Mouse (Mus musculus) forebrain, embryonic 13.5 days (tissue): ENCODE measurements at regions not wholly inside any gene's neighbourhood (a gene's known extent, or its start where the extent isn't known, plus 50 kb on each side); places are given as distances from the start of the nearest gene placed in this dataset.

Experiments
- ATAC-seq: fragments of 200-750 bp; cut with Nextera tagmentation; 2 replicates; pipeline ENCODE4 v1.8.0; 2017
- H3K27ac ChIP-seq: fragments of 300-500 bp; sonication (generic); 2 replicates; pipeline ENCODE4 v1.5.1; 2015; ENCODE audit warnings: inconsistent platforms, mild to moderate bottlenecking, moderate library complexity
- H3K27me3 ChIP-seq: fragments of 300-500 bp; sonication (generic); 2 replicates; pipeline ENCODE4 v1.6.1; 2015; ENCODE audit warnings: mild to moderate bottlenecking, inconsistent platforms
- H3K36me3 ChIP-seq: fragments of 300-500 bp; sonication (generic); 2 replicates; pipeline ENCODE4 v1.6.1; 2015; ENCODE audit warnings: mild to moderate bottlenecking, inconsistent platforms; ENCODE audit not compliant: poor library complexity, severe bottlenecking
- H3K4me1 ChIP-seq: fragments of 300-500 bp; sonication (generic); 2 replicates; pipeline ENCODE4 v1.6.1; 2015; ENCODE audit warnings: inconsistent platforms
- H3K4me2 ChIP-seq: fragments of 300-500 bp; sonication (generic); 2 replicates; pipeline ENCODE4 v1.6.1; 2015; ENCODE audit warnings: inconsistent platforms, mild to moderate bottlenecking, moderate library complexity
- H3K4me3 ChIP-seq: fragments of 300-500 bp; sonication (generic); 2 replicates; pipeline ENCODE4 v1.5.1; 2015; ENCODE audit warnings: mild to moderate bottlenecking, inconsistent platforms
- H3K9ac ChIP-seq: fragments of 300-500 bp; sonication (generic); 2 replicates; pipeline ENCODE4 v1.6.1; 2015; ENCODE audit warnings: mild to moderate bottlenecking, inconsistent platforms
- H3K9me3 ChIP-seq: fragments of 300-500 bp; sonication (generic); replicated peaks from 2 replicates; pipeline ENCODE4 v1.6.1; 2016; ENCODE audit warnings: inconsistent platforms
- WGBS: fragments of 180-500 bp; shearing (Covaris S2); methylation state at CpG from one replicate; pipeline ENCODE4 v1.1.7; 2015; 5-methylcytosine and 5-hydroxymethylcytosine counted together

DNA sequence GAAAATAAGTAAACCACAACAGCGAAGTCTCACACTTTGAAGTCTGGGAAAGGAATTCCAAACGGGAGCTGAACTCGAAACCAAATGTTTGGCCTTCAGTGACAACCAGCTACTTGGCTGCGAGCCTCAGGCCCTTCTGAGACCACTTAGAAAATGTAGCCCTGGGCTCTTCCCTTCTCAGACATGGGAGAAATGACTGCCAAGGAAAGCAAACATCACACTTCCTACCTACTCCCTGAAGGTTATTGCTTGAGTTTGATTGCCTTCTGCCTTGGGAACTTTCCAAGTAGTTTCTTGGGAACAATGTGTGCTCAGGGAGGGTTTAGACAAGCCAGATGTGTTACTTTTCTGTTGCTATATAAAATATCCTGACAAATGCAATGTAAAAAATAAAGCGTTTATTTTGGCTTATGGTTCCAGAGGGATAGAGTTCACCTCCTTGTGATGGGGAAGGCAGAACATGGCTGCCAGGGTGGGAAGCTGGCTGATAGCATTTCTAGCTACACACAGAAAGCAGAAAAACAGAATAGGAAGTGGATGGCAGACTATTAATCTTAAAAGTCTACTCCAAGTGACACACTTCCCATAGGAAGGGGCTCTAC is 194.8 kb upstream of the Rack1 start:
- Histone ChIP-seq H3K36me3 (no peaks in the 10 kb centered on the region), H3K4me3 (no peak overlapping the region), H3K4me1 (no peaks in the 10 kb centered on the region), H3K4me2 (no peak overlapping the region), H3K9ac (no peak overlapping the region), H3K27ac (no peak overlapping the region), H3K27me3 (no peaks in the 10 kb centered on the region), H3K9me3 (no peaks in the 10 kb centered on the region)
- no peak for ATAC-seq
- WGBS = 82% methylated on average over 5 of the region's 5 CpGs

DNA sequence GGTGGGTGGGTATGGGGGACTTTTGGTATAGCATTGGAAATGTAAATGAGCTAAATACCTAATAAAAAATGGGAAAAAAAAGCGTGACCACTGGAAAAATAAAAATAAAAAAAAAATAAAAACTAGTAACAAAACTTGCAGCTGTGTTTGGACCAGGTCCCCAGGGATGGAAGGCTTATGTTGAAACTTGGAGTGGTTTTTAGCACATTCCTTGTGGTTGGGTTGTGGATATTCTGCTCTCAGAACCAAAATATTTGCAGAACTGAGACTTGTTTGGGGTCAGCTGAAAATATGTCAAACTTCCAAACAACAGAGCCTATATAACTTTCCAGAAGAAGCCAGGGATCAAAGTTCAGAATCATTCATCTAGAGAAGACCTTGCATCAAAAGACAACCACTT is 199.0 kb upstream of the Rack1 start:
- no peak overlapping the region for H3K4me2 ChIP-seq
- H3K4me1 ChIP-seq = no peaks in the 10 kb centered on the region
- H3K4me3 ChIP-seq = no peak overlapping the region
- WGBS = 90% methylated on average over 1 of the region's 1 CpGs
- H3K9me3 ChIP-seq = no peaks in the 10 kb centered on the region
- no peak overlapping the region for H3K9ac ChIP-seq
- no peak for ATAC-seq
- H3K27me3 ChIP-seq = no peaks in the 10 kb centered on the region
- H3K27ac ChIP-seq = no peak overlapping the region
- no peaks in the 10 kb centered on the region for H3K36me3 ChIP-seq

DNA sequence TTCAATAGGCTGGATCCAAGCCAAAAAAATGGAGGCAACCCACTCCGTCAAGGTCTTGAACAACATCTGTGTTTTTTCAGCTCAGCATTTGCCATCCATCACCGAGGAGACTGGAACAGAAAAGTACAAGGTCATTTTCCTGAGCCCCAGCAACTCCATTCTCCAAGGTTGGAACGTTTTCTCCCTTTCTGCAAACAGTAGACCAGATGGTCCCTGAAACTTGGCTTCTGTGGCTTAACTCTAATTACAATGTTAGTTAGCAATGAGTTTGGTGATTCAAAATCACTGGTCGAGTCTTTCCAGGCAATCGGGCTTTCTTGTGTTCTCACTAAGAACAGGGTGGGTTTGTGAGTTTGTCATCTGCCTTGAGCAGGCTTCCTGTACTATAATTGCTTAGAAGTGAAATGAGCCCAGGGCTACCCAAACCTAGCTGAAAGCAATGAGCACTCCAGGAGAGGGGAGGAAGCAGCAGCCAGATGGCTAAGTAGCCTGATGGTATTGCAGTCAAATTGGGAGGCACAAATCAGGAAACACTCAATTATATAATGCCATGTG is 200.5 kb upstream of the Rack1 start:
- no peak overlapping the region for H3K27ac ChIP-seq
- no peak overlapping the region for H3K9ac ChIP-seq
- H3K27me3 ChIP-seq = no peaks in the 10 kb centered on the region
- 75% methylated on average over 5 of the region's 5 CpGs for WGBS
- ATAC-seq = peak; percentile 74
- H3K4me1 ChIP-seq = peaks cover 1% of the 10 kb centered on the region; the same call in 1 of the 2 replicates
- H3K36me3 ChIP-seq = no peaks in the 10 kb centered on the region
- no peak overlapping the region for H3K4me3 ChIP-seq
- no peak overlapping the region for H3K4me2 ChIP-seq
- no peaks in the 10 kb centered on the region for H3K9me3 ChIP-seq

DNA sequence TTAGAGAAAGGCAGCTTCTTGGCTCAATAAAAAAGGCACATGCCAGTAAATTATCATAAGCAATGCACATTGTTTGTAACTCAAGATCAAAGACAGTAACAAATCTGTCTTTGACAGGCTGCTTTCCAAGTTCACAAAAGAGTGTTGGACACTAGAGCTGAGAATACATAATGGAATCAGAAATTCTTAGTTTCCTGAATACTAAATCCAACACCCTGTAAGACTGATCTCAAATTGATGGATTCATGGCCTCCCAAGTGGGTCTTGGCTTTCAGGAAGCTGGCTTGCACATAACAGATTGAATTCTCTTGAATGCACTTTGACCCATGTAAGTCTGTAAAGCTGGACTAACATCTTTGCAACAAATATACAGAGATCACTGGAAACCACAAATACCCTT is 201.1 kb upstream of the Rack1 start:
- H3K4me1 ChIP-seq = peaks cover 6% of the 10 kb centered on the region; the same call in 1 of the 2 replicates
- no peak overlapping the region for H3K4me2 ChIP-seq
- no peak overlapping the region for H3K27ac ChIP-seq
- H3K27me3 ChIP-seq = no peaks in the 10 kb centered on the region
- no peak for ATAC-seq
- no peak overlapping the region for H3K4me3 ChIP-seq
- no peaks in the 10 kb centered on the region for H3K9me3 ChIP-seq
- H3K36me3 ChIP-seq = no peaks in the 10 kb centered on the region
- no peak overlapping the region for H3K9ac ChIP-seq

DNA sequence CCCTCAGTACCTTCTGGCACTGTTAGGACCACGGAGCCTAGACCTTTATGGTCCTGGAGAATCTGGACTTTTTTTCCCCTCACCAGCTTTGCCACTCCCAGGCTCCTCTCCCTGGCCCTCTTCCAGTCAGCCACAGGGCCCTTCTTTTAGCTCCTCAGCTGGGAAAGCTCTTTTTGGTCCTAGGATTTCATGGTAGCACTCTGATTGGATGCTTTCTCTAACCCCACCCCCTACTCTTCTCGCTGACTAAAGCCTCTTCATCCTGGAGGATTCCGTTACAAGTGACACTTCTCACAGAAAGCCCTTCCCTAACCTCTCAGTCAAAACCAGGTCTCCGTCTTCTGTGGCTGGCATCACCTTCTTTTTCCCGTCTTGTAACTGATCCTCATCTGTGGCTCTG is 205.7 kb upstream of the Rack1 start:
- peaks cover 6% of the 10 kb centered on the region; the same call in 1 of the 2 replicates for H3K4me1 ChIP-seq
- H3K9ac ChIP-seq = no peak overlapping the region
- H3K27me3 ChIP-seq = no peaks in the 10 kb centered on the region
- peak; percentile 27; the same call in 1 of the 2 replicates for ATAC-seq
- 27% methylated on average over 5 of the region's 5 CpGs for WGBS
- H3K9me3 ChIP-seq = no peaks in the 10 kb centered on the region
- H3K27ac ChIP-seq = no peak overlapping the region
- no peak overlapping the region for H3K4me3 ChIP-seq
- no peaks in the 10 kb centered on the region for H3K36me3 ChIP-seq
- no peak overlapping the region for H3K4me2 ChIP-seq

DNA sequence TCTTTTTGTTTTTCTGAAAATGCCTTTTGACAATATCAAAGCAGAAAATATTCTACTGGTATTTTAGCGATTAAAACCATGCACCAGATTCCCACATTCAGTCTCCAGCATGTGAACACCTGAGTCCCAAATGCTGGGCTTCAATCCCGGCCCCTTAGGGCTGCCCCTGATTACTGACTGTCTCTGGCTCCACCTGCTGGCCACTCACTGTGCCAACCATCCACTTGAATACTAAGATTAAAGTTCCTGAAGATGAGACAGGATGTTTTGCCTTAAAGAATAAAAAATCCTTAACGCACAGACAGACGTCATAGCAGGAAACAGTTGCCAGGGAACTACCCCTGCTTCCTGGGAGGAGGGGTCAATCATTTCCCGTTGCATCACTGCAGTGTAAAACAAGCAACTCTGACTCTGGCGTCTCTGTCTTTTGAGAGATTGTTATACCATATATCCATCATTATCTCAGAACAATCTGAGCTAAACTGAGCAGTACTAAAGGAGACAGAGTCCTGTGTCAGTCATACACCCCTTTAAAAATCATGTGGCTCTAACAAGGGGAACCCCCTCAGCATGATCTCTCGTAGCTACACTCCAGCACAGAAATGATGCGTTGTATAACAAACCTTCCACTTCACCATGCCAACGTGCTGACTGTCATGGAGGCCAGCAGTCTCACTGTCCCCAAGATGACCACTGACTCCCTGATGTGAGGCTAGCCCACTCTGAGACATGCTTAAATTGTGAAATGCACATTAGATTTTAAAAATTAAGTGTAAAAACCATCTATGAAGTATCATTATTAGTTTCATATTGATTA is 211.1 kb upstream of the Rack1 start:
- H3K27me3 ChIP-seq = no peaks in the 10 kb centered on the region
- H3K27ac ChIP-seq = no peak overlapping the region
- no peaks in the 10 kb centered on the region for H3K9me3 ChIP-seq
- no peak overlapping the region for H3K9ac ChIP-seq
- no peaks in the 10 kb centered on the region for H3K4me1 ChIP-seq
- no peak overlapping the region for H3K4me2 ChIP-seq
- WGBS = 38% methylated on average over 9 of the region's 9 CpGs
- peak; percentile 93 for ATAC-seq
- no peak overlapping the region for H3K4me3 ChIP-seq
- H3K36me3 ChIP-seq = no peaks in the 10 kb centered on the region

DNA sequence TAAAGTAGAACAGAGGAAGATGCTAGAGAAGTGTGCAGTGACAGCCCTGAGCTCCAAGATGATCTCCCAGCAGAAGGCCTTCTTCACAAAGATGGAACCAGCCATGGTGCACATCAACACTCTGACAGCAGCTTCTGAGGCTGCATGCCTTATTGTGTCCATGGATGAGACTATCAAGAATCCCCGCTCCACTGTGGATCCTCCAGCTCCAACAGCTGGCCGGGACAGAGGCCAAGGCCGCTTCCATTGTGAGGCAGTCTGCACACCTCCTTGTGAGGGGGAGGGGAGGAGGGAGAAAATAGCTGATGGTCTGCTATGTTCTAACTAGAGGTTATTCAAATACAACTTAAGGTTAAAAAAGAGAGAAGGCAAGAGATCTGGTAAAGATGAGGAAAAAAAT is 231.4 kb upstream of the Rack1 start:
- H3K4me3 ChIP-seq = no peak overlapping the region
- no peak overlapping the region for H3K9ac ChIP-seq
- 87% methylated on average over 3 of the region's 3 CpGs for WGBS
- no peaks in the 10 kb centered on the region for H3K36me3 ChIP-seq
- no peaks in the 10 kb centered on the region for H3K27me3 ChIP-seq
- no peaks in the 10 kb centered on the region for H3K4me1 ChIP-seq
- no peak overlapping the region for H3K27ac ChIP-seq
- no peak for ATAC-seq
- H3K4me2 ChIP-seq = no peak overlapping the region
- no peaks in the 10 kb centered on the region for H3K9me3 ChIP-seq

DNA sequence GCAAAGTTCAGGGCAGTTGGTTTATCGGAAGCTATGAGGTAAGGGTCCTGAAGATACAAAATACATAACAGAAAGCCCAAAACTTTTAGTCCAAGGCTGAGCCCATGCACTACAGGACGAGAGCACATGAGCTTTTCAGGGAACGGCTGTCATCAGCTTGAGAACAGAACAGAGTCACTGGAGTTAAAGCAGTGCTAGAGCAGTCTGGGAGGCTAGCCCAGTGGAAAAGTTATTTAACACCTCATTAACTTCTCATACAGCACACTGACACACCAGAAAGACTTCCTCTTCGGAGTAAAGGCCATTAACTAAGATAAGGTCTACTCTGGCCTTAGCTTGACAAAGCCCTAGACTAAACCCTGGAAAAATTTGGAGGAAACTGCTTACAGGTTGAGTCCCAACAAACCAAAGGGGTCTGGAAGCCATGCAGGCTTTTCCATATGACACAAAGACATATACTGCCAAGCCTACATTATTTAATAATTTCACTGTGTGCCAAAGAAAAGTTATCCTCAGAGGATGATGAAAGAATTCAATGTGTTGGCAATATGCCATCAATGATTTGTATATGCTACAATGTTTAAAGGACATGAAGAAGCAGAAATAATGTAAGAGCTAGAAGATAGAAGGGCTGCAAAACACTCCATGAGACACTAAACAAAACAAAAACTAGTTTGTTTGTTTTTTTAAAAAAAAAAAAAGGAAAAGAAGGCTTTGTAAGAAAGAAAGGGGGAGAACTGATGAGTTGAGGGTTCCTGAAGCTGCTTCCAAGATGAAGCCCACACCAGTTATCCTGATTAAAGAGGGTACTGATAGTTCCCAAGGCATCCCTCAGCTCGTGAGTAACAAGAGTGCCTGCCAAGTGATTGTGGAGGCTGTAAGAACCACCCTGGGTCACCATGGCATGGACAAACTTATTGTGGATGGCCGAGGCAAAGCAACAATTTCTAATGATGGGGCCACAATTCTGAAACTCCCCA is 232.3 kb upstream of the Rack1 start:
- WGBS = 64% methylated on average over 6 of the region's 6 CpGs
- no peak overlapping the region for H3K9ac ChIP-seq
- no peak overlapping the region for H3K27ac ChIP-seq
- H3K9me3 ChIP-seq = no peaks in the 10 kb centered on the region
- H3K27me3 ChIP-seq = no peaks in the 10 kb centered on the region
- H3K4me2 ChIP-seq = no peak overlapping the region
- H3K36me3 ChIP-seq = no peaks in the 10 kb centered on the region
- no peak overlapping the region for H3K4me3 ChIP-seq
- no peaks in the 10 kb centered on the region for H3K4me1 ChIP-seq
- no peak for ATAC-seq

DNA sequence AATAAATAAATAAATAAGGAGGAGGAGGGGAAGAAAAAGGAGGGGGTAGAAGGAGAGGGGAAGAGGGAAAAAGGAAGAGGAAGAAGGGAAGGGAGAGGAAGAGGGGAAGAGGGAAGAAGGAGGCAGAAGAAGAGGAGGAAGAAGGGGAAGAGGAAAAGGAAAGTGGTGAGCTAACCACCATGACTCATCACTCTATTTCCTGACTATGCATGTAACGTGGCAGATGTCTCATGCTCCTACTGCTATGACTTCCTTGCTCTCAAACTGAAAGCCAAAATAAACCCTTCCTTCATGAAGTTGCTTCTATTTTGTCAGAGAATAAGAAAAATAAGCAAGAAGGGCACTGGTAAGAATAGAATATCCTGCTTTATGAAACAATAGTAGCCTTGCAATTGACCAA is 242.1 kb upstream of the Rack1 start:
- Histone ChIP-seq H3K27ac (no peak overlapping the region), H3K4me2 (no peak overlapping the region), H3K9me3 (no peaks in the 10 kb centered on the region), H3K4me1 (no peaks in the 10 kb centered on the region), H3K27me3 (no peaks in the 10 kb centered on the region), H3K4me3 (no peak overlapping the region), H3K36me3 (no peaks in the 10 kb centered on the region), H3K9ac (no peak overlapping the region)
- WGBS = 79% methylated on average over 1 of the region's 1 CpGs
- no peak for ATAC-seq

DNA sequence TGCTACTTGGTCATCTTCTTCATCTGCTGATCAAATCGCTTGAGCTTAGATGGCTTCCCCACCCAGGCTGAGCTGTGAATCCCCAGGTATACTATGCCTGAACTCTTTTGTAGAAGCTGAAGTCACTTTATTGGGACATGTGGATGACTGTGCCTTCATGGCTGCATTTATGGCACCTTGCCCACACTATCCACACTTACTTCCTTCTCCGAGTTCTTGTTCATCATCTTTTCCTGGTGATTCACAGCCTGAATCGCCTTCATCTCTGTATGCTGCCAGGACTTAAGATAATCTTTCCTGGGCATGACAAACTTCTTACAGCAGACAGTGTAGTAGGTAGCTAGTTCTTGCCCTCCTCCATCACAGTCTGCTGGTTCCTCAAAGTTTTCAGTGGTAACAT is 248.1 kb upstream of the Rack1 start:
- no peak overlapping the region for H3K4me2 ChIP-seq
- ATAC-seq = no peak
- no peak overlapping the region for H3K27ac ChIP-seq

DNA sequence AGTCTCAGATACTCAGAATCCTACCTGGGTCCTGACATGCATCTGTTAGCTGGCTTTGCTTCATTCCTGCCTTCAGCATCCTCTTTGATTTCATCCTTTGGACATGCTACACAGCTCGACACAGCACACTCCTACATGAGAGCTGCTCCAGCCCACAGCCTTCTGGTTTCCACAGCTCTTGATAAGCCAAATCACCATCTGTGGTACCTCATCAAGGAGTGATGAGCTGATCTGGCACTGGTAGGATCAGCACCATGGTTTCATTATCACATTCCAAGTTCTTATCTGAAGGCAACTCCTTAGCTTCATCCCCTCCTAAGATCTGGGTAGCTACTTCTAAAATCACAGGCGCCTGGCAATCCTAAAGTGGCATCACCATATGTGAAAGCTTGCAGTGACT is 248.9 kb upstream of the Rack1 start:
- no peak for ATAC-seq
- no peak overlapping the region for H3K9ac ChIP-seq
- H3K4me2 ChIP-seq = no peak overlapping the region
- H3K9me3 ChIP-seq = no peaks in the 10 kb centered on the region
- no peaks in the 10 kb centered on the region for H3K27me3 ChIP-seq
- H3K4me1 ChIP-seq = no peaks in the 10 kb centered on the region
- no peaks in the 10 kb centered on the region for H3K36me3 ChIP-seq
- H3K27ac ChIP-seq = no peak overlapping the region
- no peak overlapping the region for H3K4me3 ChIP-seq
- WGBS = 91% methylated on average over 2 of the region's 2 CpGs

More for the DNA sequence above, 248.1 kb upstream of the Rack1 start:
- H3K36me3 ChIP-seq = no peaks in the 10 kb centered on the region
- no peaks in the 10 kb centered on the region for H3K9me3 ChIP-seq
- H3K9ac ChIP-seq = no peak overlapping the region
- no peaks in the 10 kb centered on the region for H3K27me3 ChIP-seq
- WGBS = 92% methylated on average over 3 of the region's 3 CpGs
- no peak overlapping the region for H3K4me3 ChIP-seq
- no peaks in the 10 kb centered on the region for H3K4me1 ChIP-seq

DNA sequence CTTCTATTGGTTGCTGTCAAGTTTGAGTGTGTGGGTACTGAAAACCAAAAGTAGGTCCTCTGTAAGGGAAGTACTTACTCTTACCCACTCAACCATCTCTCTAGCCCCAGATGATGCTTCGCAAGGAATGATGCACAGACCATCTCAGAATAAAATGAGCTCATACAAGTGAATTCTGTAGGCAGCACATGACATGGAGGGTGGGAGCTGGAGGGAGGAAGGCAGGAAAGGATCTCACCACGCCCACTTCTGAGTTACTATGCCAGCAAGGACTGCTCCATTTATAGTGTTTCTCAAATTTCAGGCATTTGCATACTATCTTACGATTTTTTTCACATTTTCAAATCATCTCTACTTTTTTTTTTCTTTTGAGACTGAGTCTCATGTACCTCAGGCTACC is 273.8 kb upstream of the Rack1 start:
- WGBS = 77% methylated on average over 3 of the region's 3 CpGs
- no peaks in the 10 kb centered on the region for H3K4me1 ChIP-seq
- no peaks in the 10 kb centered on the region for H3K27me3 ChIP-seq
- H3K4me2 ChIP-seq = no peak overlapping the region
- no peaks in the 10 kb centered on the region for H3K9me3 ChIP-seq
- no peak overlapping the region for H3K4me3 ChIP-seq
- H3K9ac ChIP-seq = no peak overlapping the region
- H3K27ac ChIP-seq = no peak overlapping the region
- no peaks in the 10 kb centered on the region for H3K36me3 ChIP-seq
- no peak for ATAC-seq
